Mouse (Mus musculus): Measurements from ENCODE around the gene Iqschfp. TPM values are rescaled to one million over a fixed set of nuclear protein-coding genes. Genes with fewer than 3 reads are reported as not detected.

Iqschfp gene
- polyA plus RNA-seq, 2 experiments: 0.33 TPM; not detected in 1

- ATAC-seq (ENCODE audit: low FRiP score, low read depth) (no peak), DNase-seq (ENCODE audit: low spot score) (no peak)
- no peak for TF ChIP-seq POLR2A (IDR thresholded peaks at IDR 0.05; ENCODE audit: borderline replicate concordance, extremely low read depth, insufficient read depth, insufficient read length)
- Histone ChIP-seq H3K27me3 (ENCODE audit: control insufficient read depth, insufficient read depth, low read length) (no peaks in the 10 kb centered on the region), H3K4me2 (replicated peaks; ENCODE audit: low read depth, low read length, severe bottlenecking) (no peak overlapping the region), H3K36me3 (ENCODE audit: control insufficient read depth, insufficient read depth, low read length) (no peaks in the 10 kb centered on the region), H3K4me1 (ENCODE audit: control insufficient read depth, insufficient read depth, low read length) (peaks cover 14% of the 10 kb centered on the region), H3K9ac (ENCODE audit: low read depth, low read length, severe bottlenecking) (no peak overlapping the region), H3K9me3 (ENCODE audit: control insufficient read depth, low read length) (no peaks in the 10 kb centered on the region), H3K4me3 (replicated peaks; ENCODE audit: low read length) (no peak overlapping the region), H3K27ac (replicated peaks; ENCODE audit: low read depth, low read length) (no peak overlapping the region)
- 94% methylated on average over 2 of the region's 2 CpGs for WGBS
Measured at GRCm38 (mm10) chr3:68239887-68240286, 347.9 kb downstream of the Iqschfp start.

GRCm38 (mm10) chr3:68243239-68243638 lies 351.2 kb downstream of the Iqschfp start:
- peak; percentile 58 for DNase-seq (ENCODE audit: low spot score)
- peak; percentile 62; the same call in 1 of the 2 replicates for ATAC-seq (ENCODE audit: low FRiP score, low read depth)
- Histone ChIP-seq H3K4me3 (replicated peaks; ENCODE audit: low read length) (no peak overlapping the region), H3K9ac (ENCODE audit: low read depth, low read length, severe bottlenecking) (no peak overlapping the region), H3K9me3 (ENCODE audit: control insufficient read depth, low read length) (no peaks in the 10 kb centered on the region), H3K4me1 (ENCODE audit: control insufficient read depth, insufficient read depth, low read length) (peaks cover 14% of the 10 kb centered on the region), H3K36me3 (ENCODE audit: control insufficient read depth, insufficient read depth, low read length) (no peaks in the 10 kb centered on the region), H3K27ac (replicated peaks; ENCODE audit: low read depth, low read length) (no peak overlapping the region), H3K27me3 (ENCODE audit: control insufficient read depth, insufficient read depth, low read length) (no peaks in the 10 kb centered on the region), H3K4me2 (replicated peaks; ENCODE audit: low read depth, low read length, severe bottlenecking) (no peak overlapping the region)
- no peak for TF ChIP-seq POLR2A (IDR thresholded peaks at IDR 0.05; ENCODE audit: borderline replicate concordance, extremely low read depth, insufficient read depth, insufficient read length)
- 25% methylated on average over 3 of the region's 3 CpGs for WGBS

GRCm38 (mm10) chr3:68246154-68246553 lies 354.1 kb downstream of the Iqschfp start:
- no peaks in the 10 kb centered on the region for H3K36me3 ChIP-seq (ENCODE audit: control insufficient read depth, insufficient read depth, low read length)
- ATAC-seq (ENCODE audit: low FRiP score, low read depth) (no peak), DNase-seq (ENCODE audit: low spot score) (no peak)
- H3K4me2 ChIP-seq (replicated peaks; ENCODE audit: low read depth, low read length, severe bottlenecking): no peak overlapping the region
- no peak overlapping the region for H3K4me3 ChIP-seq (replicated peaks; ENCODE audit: low read length)
- H3K9ac ChIP-seq (ENCODE audit: low read depth, low read length, severe bottlenecking): no peak overlapping the region
- TF ChIP-seq POLR2A (IDR thresholded peaks at IDR 0.05; ENCODE audit: borderline replicate concordance, extremely low read depth, insufficient read depth, insufficient read length): no peak
- no peak overlapping the region for H3K27ac ChIP-seq (replicated peaks; ENCODE audit: low read depth, low read length)
- no peaks in the 10 kb centered on the region for H3K27me3 ChIP-seq (ENCODE audit: control insufficient read depth, insufficient read depth, low read length)
- H3K4me1 ChIP-seq (ENCODE audit: control insufficient read depth, insufficient read depth, low read length): peaks cover 14% of the 10 kb centered on the region
- WGBS: 60% methylated on average over 4 of the region's 4 CpGs
- H3K9me3 ChIP-seq (ENCODE audit: control insufficient read depth, low read length): no peaks in the 10 kb centered on the region

GRCm38 (mm10) chr3:68250589-68250988 lies 358.6 kb downstream of the Iqschfp start:
- no peak for TF ChIP-seq POLR2A (IDR thresholded peaks at IDR 0.05; ENCODE audit: borderline replicate concordance, extremely low read depth, insufficient read depth, insufficient read length)
- no peaks in the 10 kb centered on the region for H3K9me3 ChIP-seq (ENCODE audit: control insufficient read depth, low read length)
- H3K4me2 ChIP-seq (replicated peaks; ENCODE audit: low read depth, low read length, severe bottlenecking): no peak overlapping the region
- no peak overlapping the region for H3K9ac ChIP-seq (ENCODE audit: low read depth, low read length, severe bottlenecking)
- no peaks in the 10 kb centered on the region for H3K4me1 ChIP-seq (ENCODE audit: control insufficient read depth, insufficient read depth, low read length)
- H3K4me3 ChIP-seq (replicated peaks; ENCODE audit: low read length): no peak overlapping the region
- no peak overlapping the region for H3K27ac ChIP-seq (replicated peaks; ENCODE audit: low read depth, low read length)
- H3K27me3 ChIP-seq (ENCODE audit: control insufficient read depth, insufficient read depth, low read length): no peaks in the 10 kb centered on the region
- 35% methylated on average over 2 of the region's 2 CpGs for WGBS
- no peaks in the 10 kb centered on the region for H3K36me3 ChIP-seq (ENCODE audit: control insufficient read depth, insufficient read depth, low read length)
- no peak for ATAC-seq (ENCODE audit: low FRiP score, low read depth)
- no peak for DNase-seq (ENCODE audit: low spot score)

- no peak overlapping the region for H3K4me2 ChIP-seq (replicated peaks; ENCODE audit: low read depth, low read length, severe bottlenecking)
- TF ChIP-seq POLR2A (IDR thresholded peaks at IDR 0.05; ENCODE audit: borderline replicate concordance, extremely low read depth, insufficient read depth, insufficient read length): no peak
- H3K27ac ChIP-seq (replicated peaks; ENCODE audit: low read depth, low read length): no peak overlapping the region
- WGBS: 80% methylated on average over 1 of the region's 1 CpGs
- ATAC-seq (ENCODE audit: low FRiP score, low read depth): no peak
- DNase-seq (ENCODE audit: low spot score): no peak
- H3K4me3 ChIP-seq (replicated peaks; ENCODE audit: low read length): no peak overlapping the region
- H3K27me3 ChIP-seq (ENCODE audit: control insufficient read depth, insufficient read depth, low read length): no peaks in the 10 kb centered on the region
- H3K36me3 ChIP-seq (ENCODE audit: control insufficient read depth, insufficient read depth, low read length): no peaks in the 10 kb centered on the region
- H3K9me3 ChIP-seq (ENCODE audit: control insufficient read depth, low read length): no peaks in the 10 kb centered on the region
- no peak overlapping the region for H3K9ac ChIP-seq (ENCODE audit: low read depth, low read length, severe bottlenecking)
- no peaks in the 10 kb centered on the region for H3K4me1 ChIP-seq (ENCODE audit: control insufficient read depth, insufficient read depth, low read length)
Measured at GRCm38 (mm10) chr3:68252335-68252734, 360.3 kb downstream of the Iqschfp start.

- ATAC-seq (ENCODE audit: low FRiP score, low read depth) (no peak), DNase-seq (ENCODE audit: low spot score) (no peak)
- TF ChIP-seq POLR2A (IDR thresholded peaks at IDR 0.05; ENCODE audit: borderline replicate concordance, extremely low read depth, insufficient read depth, insufficient read length): no peak
- H3K27me3 ChIP-seq (ENCODE audit: control insufficient read depth, insufficient read depth, low read length): no peaks in the 10 kb centered on the region
- no peak overlapping the region for H3K4me2 ChIP-seq (replicated peaks; ENCODE audit: low read depth, low read length, severe bottlenecking)
- no peaks in the 10 kb centered on the region for H3K4me1 ChIP-seq (ENCODE audit: control insufficient read depth, insufficient read depth, low read length)
- no peak overlapping the region for H3K4me3 ChIP-seq (replicated peaks; ENCODE audit: low read length)
- 68% methylated on average over 6 of the region's 6 CpGs for WGBS
- H3K9ac ChIP-seq (ENCODE audit: low read depth, low read length, severe bottlenecking): no peak overlapping the region
- H3K36me3 ChIP-seq (ENCODE audit: control insufficient read depth, insufficient read depth, low read length): no peaks in the 10 kb centered on the region
- no peaks in the 10 kb centered on the region for H3K9me3 ChIP-seq (ENCODE audit: control insufficient read depth, low read length)
- no peak overlapping the region for H3K27ac ChIP-seq (replicated peaks; ENCODE audit: low read depth, low read length)
Measured at GRCm38 (mm10) chr3:68262304-68262703, 370.3 kb downstream of the Iqschfp start.

Data from limb, embryonic 14.5 days (tissue).